Mouse (Mus musculus): ENCODE measurements around the gene Wrap73. TPM values are rescaled to one million over a fixed set of nuclear protein-coding genes. Genes with fewer than 3 reads are reported as not detected.

The Wrap73 gene
- total RNA-seq, 2 experiments from 2014 or later = 12.0 to 12.9 TPM

DNA sequence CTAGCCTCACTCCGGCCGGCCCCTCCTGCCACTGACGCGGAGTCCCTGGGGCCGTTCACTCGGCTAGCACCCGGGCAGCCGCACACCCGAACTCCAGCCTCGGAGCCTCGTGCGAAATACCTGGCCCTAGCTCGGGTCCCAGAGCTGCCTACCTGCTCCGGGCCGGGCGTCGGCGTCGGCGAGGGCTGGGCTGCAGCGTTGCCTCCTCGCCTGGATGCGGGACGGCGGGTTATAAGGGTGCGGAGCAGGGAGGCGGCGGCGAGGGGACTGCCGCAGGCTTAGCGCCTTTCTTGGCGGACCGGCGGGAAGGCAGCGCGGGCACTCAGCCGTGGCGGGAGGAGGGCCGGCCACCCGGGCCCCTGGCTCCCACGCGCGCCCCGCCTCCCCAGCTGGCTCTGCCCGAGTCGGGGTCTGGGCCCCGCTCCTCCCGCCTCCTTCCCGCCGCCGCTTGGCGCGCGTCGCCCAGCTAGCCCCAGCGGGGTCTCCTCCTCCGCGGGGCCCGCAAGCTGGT, 2.4 kb upstream of the Wrap73 start:
- DNase-seq (ENCODE audit: low spot score) = no peak

DNA sequence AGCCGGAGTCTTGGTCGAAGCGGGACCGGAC, 2.2 kb upstream of the Wrap73 start, which contains the start of gene Trp73:
Trp73 (minus strand) TSS at position 27 of the 31 bp plus-strand sequence.
- DNase-seq (ENCODE audit: low spot score) = no peak

DNA sequence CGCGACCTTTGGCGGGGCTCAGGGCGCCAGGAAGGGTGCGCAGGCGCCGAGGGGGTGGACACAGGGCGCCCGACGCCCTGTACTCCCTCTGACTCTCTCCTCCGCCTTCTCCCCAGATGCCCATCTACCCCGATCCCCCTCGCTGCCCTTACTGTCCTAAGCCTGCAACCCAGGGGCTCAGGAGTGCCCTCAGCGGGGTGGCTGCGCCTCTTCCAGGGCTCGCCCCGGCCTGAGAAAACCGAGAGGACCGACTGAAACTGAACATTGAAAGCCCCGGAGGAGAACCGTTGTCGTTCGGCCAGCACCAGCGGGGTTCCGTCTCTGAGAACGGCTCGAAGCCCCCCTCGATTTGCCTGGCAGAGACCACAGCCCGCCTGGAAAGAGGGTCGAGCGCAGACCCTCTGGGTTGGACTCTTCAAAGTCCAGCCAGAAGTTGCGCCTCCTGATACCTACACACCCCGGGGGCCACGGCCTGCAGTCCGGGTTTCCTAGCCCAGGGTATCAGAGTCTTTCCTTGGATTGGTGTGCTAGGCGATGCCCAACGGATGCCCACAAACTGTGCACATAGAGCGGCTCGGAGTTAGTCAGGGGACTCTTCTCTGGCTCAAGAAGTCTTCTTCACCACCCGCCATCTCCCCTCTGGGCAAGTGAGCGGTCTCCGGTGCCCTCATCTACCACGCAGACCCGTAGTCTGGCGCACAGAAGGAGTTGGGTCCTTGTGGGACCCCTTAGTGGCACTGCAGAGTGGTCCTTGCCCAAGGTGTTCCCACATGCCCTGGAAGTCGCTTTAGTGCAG, 1.8 kb upstream of the Wrap73 start:
- no peak for DNase-seq (ENCODE audit: low spot score)

DNA sequence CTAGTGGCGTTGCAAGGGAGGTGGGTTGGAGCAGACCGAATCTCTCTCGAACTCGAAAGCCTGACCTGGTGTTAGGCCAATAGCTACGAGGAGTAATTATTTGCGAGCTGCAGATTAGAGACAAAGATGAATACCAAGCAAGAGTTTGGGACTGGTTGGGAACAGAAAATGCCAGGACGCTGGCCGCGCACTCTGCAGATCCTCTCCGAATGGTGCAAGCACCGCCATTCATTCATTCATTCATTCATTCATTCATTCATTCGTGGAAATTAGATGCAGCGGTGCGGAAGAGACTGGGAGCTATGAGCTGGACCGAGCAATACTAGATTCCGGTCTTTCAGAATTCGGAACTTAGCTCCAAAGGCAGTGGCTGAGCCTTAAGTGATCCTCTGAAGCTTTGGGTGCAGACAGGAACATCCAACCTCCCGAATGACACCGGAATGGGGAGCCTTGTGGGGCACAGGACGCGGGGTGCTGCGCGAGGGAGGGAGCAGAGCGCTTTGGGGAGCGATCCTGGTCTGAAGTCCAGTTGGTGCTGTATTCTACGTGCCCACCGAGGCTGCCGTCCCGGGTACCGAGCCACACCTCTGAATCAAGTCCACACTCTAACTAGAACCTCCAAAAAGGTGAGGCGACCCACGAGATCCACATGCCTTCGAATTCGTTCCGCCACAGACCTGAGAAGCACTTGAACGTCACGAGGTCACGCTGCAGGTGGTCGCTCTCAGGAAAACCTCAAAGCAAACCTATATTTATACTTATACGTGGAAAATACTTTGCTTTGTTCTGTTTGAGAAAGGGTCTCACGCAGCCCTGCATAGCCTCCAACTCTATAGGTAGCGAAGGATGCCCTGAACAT, 934 bp upstream of the Wrap73 start:
- DNase-seq (ENCODE audit: low spot score) = no peak

DNA sequence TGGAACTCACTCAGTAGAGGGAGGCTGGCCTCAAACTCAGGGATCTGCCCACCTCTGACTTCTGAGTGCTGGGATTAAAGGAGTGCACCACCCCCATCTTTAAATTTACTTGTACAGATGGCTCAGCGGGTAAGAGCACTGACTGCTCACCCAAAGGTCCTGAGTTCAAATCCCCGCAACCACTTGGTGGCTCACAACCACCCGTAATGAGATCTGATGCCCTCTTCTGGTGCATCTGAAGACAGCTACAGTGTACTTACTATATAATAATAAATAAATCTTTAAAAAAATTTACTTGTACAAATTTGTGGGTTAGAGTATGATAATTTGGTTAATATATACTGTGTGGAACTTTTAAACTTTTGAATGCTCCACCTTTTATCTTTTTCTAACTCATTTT, 2.5 kb downstream of the Wrap73 start:
- DNase-seq (ENCODE audit: low spot score) = no peak

DNA sequence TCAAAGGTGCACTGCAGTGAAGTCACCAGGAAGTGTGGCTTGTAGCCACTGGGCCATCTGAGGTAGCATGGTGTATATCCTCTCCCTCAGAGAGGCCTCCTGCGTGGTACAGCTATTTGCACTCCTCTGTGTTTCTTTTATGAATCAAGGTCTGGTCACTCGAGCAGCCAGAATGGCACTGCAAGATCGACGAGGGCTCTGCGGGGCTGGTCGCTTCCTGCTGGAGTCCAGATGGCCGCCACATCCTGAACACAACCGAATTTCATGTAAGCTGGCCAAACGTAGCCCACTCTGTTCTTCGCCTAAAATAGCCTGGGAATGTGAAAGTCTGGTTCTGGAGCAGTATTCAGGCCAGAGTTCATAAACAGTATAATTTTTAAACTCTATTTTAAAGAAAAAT, 4.2 kb downstream of the Wrap73 start:
- DNase-seq (ENCODE audit: low spot score) = no peak

DNA sequence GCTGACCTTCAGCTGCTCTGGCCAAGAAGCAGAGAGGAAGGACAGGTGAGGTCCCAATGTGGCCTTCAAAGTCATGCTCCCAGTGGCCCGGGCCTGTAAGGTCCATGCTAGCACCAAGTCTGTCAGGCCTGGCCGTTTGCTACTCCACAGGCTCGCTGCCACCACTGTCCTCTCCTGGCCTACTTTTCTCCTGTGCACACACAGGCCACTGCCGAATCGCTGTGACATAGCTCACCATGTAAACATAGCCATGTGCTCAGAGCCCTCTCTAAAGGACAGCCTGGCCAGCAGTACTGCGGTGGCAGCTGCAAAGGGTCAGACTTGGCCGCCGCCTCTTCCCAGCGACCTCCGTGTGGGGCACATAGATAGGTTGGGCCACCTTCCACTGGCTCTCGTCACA, 11.9 kb downstream of the Wrap73 start:
- no peak for DNase-seq (ENCODE audit: low spot score)

DNA sequence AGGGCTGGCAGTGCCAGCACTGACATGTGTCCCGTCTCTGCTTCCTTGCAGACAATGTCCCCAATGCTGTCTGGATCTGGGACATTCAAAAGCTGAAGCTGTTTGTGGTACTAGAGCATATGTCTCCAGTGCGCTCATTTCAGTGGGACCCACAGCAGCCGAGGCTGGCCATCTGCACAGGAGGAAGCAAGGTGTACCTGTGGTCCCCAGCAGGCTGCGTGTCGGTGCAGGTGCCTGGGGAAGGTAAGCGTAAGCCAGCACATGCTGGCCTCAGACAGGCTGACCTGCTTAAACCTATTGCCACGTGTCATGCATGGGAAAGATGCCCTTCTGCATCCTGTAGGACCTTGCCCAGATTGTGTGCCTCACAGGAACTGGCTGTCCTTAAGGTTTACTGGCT, 13.9 kb downstream of the Wrap73 start:
- DNase-seq (ENCODE audit: low spot score) = no peak

DNA sequence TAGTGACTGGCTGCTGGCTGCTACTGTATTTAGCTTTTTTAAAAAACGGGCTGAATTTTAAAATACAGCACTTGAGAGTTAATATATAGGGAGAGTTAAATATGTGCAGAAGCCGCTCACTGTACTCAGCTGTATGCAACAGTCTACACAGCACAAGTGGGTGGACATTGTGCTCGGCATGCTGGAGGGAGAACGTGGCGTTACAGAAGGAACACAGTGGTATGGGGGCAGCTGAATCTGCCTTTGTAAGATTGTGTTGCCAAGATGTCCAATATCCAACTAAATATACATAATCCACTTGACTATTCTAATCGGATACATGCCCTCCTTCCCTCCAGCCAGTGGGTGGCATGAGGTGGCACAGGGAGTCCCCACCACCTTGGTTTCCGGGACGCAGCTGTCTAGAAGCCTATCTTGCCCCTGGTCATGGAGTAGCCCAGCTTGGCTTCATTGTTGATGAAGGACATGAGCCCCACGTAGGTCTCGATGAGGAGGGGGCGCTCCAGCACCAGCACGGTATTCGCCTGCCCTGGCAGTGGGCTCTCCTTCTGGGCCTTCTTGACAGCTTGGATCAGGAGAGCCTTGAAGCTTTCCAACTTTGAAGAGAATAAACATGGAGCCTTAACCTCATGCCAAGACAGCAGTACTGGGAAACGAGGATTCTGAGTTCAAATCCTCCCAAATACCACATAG, 15.9 kb downstream of the Wrap73 start:
- DNase-seq (ENCODE audit: low spot score) = no peak

DNA sequence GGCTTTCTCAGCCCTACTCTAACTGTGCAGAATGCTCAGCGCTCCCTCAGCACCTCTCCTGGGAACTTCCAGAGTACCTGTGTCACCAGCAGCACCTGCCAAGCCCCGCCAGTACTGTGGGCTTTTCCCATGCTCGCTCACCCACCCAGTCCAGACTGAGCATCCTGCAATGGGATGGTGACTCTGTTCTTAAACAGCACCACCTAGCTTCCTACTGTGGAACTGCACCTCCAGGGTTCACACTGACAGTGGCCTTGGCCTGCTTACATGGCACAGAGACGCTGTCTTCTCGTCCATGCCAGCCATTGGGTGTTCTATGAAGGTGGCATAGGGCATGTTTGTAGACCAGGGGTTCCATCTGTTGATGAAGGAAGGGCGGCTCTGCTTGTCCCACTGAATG, 16.8 kb downstream of the Wrap73 start:
- DNase-seq (ENCODE audit: low spot score) = peak; percentile 88

DNA sequence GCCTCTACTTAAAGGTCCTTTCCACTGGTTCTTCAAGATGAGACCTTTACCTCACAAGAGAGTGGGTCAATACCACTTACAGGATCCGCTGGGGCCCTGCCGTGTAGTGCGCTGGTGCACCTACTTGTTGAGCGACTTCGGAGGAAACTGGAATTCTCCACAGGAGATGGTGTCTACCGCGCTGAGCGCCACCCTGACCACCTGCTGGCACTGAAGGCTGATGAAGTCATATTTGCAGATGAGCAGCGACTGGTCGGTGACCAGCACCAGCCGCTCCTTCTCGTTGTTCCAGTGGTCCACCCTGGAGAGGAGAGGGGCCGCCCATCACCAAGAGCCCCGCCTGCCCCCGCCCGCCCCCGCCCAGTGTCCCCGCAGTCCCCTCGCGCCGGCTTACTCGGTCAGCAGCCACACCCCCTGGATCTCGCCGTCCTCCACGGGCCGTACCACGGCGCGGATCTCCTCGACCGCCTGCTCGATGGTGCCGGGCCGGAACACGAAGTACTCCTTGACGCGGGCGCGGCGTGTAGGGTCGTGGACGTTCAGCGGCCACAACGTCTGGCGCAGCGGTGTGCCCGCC, 17.9 kb downstream of the Wrap73 start:
- no peak for DNase-seq (ENCODE audit: low spot score)

DNA sequence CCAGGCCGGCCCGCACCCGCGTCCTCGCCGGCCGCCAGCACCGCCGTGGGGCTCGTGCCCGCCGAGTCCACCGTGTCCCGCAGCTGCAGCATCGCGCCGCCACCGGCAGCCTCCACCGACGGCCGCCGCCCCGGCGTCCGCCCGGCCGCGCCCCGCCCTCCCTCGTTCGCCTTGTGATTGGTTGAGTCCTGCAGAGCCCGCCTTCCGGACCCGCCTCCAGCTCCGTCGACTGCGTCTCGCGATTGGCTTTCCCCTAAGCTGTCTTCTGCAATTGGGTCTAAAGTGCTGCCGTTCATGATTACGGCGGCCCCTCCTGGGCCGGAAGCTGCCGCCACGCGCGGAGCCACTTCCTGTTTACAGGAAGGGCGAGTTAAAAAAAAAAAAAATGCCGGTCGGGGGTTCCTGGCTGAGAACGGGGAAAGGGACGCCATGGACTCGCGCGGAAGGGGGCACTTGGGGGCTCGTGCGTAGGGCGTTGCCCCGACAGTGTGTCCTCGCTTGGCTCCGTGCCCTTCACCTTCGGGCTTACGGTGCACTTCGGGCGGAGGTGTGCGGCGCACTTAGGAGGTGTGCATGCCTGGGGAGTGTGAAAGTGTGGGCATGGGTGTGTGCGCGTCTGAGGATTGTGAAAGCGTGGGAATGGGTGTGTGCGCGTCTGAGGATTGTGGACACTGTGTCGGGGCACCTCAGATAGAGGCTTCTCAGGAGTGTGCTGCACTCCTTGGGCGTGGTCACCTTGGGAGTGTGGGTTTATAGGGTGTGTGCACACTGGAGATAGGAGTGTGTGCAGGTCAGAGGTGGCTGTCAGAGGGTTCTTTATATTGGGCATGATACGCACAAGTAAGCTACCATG, 18.6 kb downstream of the Wrap73 start, which contains the start of gene Tprgl:
Tprgl (minus strand) TSS at position 129 of the 853 bp plus-strand sequence.
- DNase-seq (ENCODE audit: low spot score) = peak; percentile 98

DNA sequence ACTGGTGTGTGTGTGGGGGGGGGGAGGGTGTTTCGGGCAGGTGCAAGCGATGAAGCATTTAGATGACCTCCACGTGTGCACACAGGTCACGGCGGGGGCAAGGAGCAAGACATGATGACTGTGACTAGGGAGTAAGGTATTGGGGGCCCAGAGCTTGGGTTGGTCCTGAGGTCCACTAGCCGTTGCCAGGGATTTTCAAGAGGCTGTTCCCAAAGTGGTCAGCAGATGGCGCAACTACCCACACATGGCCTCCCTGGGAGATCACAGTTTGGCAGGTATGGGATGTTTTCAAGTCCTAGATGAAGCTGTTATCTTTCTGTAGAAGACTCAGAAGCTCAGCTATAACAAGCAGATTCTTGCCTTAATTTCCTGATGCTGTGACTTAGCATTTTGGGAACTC, 21.1 kb downstream of the Wrap73 start:
- peak; percentile 74 for DNase-seq (ENCODE audit: low spot score)

DNA sequence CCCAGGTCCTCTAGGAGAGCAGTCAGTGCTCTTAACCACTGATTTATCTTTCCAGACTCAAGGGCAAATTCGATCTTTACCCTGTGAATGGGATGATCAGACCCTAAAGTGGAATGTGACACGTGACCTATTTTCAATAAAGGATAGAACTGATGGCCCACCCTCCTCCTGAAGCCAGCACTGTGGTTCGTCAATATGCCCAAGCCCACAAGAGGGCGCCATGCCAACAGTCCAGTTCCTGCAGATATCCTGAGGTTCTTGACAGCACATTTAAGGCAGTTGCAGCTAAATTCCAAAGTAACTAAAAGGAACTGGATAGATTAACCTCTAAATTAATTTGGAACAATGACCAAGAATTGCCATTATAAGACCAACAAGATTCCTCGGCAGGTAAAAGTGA, 24.9 kb downstream of the Wrap73 start:
- peak; percentile 47 for DNase-seq (ENCODE audit: low spot score)

DNA sequence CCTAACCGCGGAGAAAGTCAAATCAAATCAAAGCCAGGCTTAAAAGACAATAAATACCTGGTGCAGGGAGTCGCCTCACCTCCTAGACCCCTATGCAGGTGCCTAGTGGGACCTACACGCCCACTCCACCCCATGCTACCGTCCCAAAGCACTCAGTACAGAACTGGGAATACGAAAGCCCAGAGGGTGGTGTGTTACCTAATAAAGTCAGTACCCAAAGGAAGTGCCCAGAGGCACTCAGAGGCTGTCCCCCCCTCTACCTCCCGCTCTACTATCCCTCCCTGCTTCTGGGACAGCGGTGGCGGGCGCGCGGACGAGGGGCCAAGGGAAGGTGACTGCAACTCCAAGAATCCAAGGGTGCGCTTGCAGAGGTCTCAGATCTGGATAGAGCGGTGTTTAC, 27.8 kb downstream of the Wrap73 start:
- DNase-seq (ENCODE audit: low spot score) = no peak

DNA sequence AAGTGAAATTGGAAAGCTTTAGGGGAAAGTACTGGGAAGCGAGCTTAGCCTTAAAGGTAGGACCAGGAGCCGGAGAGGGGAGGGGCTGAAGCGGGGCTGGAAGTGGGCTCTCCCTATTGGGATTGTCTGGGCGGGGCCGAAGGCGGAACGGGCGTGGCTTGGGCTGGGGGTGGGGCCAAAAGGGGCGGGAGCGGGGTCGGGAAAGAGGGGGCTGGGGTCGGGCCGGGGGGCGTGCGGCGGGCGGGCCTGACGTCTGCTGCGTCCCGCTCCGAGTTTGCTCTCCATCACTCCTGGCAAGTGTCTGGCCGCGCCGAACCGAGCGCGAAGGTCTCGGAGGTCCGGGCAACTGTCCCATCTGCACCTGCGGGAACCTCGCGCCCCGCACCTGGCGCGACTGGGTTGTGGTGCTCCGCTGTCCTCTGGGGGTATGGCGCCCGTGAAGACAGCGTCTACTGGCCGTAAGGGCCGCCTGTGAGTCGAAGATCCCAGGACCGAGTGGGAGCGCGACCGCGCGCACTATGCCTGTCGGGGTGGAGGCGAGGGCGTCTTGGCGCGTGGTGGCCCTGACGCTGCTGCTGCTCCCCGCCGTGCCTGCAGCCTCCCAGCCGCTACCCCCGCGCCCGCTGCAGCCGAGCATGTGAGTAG, 28.5 kb downstream of the Wrap73 start, which contains the start of gene Megf6:
Megf6 (plus strand) TSS at position 225 of the 645 bp plus-strand sequence.
- DNase-seq (ENCODE audit: low spot score) = no peak

DNA sequence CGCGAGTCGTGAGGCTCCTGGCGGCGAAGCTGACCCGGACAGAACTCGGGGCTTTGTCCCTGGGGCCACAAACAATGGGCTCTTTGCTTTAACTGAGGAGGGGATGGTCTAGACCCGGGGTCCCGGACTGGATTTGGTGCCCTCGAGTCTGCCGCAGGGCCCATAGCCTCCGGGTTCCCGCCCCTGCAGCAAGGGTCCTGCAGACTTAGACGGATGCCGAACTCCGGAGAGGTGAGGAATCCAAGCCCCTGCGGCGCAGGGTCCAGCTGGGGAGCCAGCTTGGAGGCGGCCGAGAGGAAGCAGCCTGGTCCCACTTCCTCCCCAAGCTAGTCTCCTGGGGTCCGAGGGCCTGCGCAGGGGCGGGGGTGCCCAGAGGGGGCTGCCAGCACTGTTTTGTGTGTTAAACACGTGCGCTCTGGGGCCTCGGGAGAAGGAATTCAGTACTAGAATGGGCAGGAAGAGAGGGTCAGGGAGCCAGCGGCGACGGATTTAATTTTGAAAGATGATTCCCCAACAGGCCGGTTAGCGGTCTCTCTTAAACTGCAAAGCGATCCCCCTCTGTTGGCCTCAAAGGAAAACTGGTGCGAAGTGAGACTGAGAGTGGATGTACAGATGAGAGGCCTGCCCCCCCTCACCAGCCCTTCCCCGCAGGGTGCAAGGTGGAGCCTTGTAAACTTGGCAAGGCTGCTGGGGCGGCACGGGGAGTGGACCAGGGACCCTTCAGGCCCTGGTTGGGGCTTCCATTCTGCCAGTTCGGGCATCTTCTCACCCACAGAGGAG, 29.2 kb downstream of the Wrap73 start:
- DNase-seq (ENCODE audit: low spot score) = no peak

DNA sequence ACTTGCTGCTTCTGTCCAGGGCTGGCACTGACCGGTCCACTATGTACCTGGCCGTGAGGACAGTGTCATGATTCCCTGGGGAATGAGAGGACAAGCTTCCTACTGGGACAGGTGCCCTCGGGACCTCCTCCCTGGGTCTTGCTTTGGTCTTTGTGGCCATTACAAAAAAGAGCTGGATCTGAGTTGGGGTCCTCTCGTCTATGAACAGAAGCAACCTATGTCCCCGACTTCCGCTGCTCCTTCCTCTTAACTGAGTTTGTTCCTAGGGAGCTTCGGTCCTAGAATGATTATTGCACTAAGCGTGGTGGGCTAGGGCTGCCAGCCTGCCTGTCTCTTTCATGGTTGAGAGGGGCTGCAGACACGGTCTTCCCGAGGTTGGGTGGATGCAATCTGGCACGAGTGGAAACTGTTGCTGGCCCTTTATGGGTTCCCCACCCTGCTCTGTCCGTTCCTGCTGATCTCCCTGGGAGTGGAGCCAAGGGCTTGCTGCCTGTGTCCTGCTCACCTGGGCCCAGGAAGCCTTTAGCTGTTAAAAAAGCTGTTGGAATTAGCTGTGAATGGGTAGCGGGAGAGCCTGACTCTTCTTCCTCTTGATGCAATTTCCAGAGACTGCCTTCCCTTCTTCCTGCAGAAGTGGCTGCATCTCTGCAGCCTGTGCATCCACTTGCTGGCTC, 29.9 kb downstream of the Wrap73 start:
- DNase-seq (ENCODE audit: low spot score) = no peak

DNA sequence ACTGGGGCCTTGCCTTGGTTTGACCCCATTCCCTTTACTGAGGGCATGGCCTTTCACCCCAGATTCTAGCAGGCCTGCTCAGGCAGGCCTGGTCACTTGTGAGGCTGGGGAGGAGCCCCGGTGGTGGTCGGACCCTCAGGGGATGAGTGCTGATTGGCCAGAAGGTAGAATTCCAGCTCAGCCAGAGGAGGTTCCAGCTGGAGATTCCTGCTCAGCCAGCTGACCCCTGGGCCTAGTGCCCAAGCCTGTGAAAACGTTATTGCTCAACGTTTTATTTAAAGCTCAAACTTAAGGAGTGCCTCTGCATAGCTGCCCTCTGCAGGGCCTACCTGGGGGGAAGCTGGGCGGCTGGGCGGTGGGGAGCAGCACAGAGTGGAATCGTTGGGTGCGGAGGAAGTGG, 35.1 kb downstream of the Wrap73 start:
- peak; percentile 56 for DNase-seq (ENCODE audit: low spot score)

All from gastrocnemius, adult 18-20 months (tissue).